8 mouse cellular contexts compared by ENCODE assay signal in the genomic region with DNA sequence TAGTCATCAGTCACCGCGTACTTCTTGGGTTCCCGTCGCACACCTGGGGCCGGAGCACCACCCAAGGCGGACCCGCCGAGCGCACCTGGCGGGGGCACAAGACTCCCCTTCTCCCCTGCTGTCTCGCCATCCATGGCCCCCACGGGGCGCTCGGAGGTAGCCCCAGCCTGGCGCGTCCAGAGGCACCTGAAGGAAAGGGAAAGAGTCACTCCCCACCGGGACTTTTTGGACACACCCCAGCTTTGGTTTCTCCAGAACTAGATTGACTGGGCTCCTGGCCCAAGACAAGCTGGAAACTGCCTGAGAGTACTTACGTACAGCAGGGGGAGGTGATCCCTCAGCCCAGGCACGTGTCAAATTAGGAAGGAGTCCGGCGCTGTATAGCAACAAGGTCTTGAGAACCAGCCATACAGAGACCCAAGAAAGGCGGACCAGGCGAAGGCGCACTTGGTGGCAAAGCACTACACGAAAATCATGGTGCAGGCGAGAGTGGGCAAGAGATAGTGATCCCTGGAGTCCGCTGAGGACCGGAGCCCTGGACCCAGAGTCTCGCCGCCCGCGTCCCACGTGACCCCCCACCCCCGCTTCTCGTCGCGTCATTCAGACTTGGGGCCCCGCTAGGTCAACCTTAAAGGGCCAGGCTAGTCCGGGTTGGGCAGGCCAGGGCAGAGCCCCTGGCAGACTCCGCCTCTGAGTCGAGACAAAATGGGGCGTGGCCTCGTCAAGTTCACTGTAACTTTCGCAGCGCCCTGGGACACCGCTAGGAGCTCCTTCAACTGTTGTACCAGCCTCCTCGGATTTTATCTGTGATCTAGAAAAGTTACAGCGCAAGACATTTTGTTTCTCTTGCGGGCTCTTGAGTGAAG. TPM values are rescaled to one million over a fixed set of nuclear protein-coding genes. Genes with fewer than 3 reads are reported as not detected.
DNase-seq lines count a peak whose midpoint lies in the region; ATAC-seq lines count a peak whose summit lies in the region.

A gene (minus strand): TSS at position 667 of the 866 bp plus-strand sequence.

- WGBS in embryonic facial prominence, embryonic 12.5 days: 2% methylated on average over 49 of the region's 49 CpGs
- WGBS in liver, embryonic 11.5 days: 1% methylated on average over 49 of the region's 49 CpGs
- WGBS in stomach, embryonic 15.5 days: 2% methylated on average over 49 of the region's 49 CpGs

- no peaks in the 10 kb centered on the region for H3K9me3 ChIP-seq in embryonic facial prominence, embryonic 12.5 days
- no peaks in the 10 kb centered on the region for H3K9me3 ChIP-seq in liver, embryonic 11.5 days (ENCODE audit: control insufficient read depth, low read length)
- H3K9me3 ChIP-seq in stomach, embryonic 15.5 days: no peaks in the 10 kb centered on the region

- ATAC-seq in embryonic facial prominence, embryonic 12.5 days (ENCODE audit: insufficient number of reproducible peaks, insufficient read depth, low FRiP score, low TSS enrichment): peak; percentile 54; the same call in 1 of the 2 replicates
- peak; percentile 90 for ATAC-seq in liver, embryonic 11.5 days (replicated peaks; ENCODE audit: low FRiP score)
- peak; percentile 75 for ATAC-seq in monocyte, adult 5-6 weeks (replicated peaks; ENCODE audit: insufficient number of reproducible peaks, low FRiP score, low TSS enrichment, poor library complexity, severe bottlenecking)
- peak; percentile 87 for ATAC-seq in stomach, embryonic 15.5 days (ENCODE audit: insufficient read depth, low FRiP score, low read depth)

- no peak within 1 kb of the TSS for H3K27ac ChIP-seq in embryonic facial prominence, embryonic 12.5 days
- peak within 1 kb of the TSS; percentile 68 for H3K27ac ChIP-seq in liver, embryonic 11.5 days (ENCODE audit: low read depth, low read length)
- H3K27ac ChIP-seq in stomach, embryonic 15.5 days: peak within 1 kb of the TSS; percentile 89

- peaks cover 10% of the 10 kb centered on the region for H3K4me1 ChIP-seq in embryonic facial prominence, embryonic 12.5 days
- peaks cover 31% of the 10 kb centered on the region for H3K4me1 ChIP-seq in liver, embryonic 11.5 days (replicated peaks; ENCODE audit: control insufficient read depth, insufficient read depth, low read length)
- peaks cover 16% of the 10 kb centered on the region for H3K4me1 ChIP-seq in stomach, embryonic 15.5 days

- H3K4me2 ChIP-seq in embryonic facial prominence, embryonic 12.5 days (replicated peaks): peak within 1 kb of the TSS; percentile 81
- H3K4me2 ChIP-seq in liver, embryonic 11.5 days: peak within 1 kb of the TSS; percentile 92
- H3K4me2 ChIP-seq in stomach, embryonic 15.5 days: peak within 1 kb of the TSS; percentile 90

- H3K27me3 ChIP-seq in embryonic facial prominence, embryonic 12.5 days: no peaks in the 10 kb centered on the region
- H3K27me3 ChIP-seq in liver, embryonic 11.5 days (replicated peaks; ENCODE audit: control insufficient read depth, insufficient read depth, low read length): peaks cover 3% of the 10 kb centered on the region; the same call in 1 of the 2 replicates
- H3K27me3 ChIP-seq in stomach, embryonic 15.5 days (replicated peaks): peaks cover 4% of the 10 kb centered on the region; the same call in 1 of the 2 replicates

- H3K4me3 ChIP-seq in embryonic facial prominence, embryonic 12.5 days: peak within 1 kb of the TSS; percentile 46
- peak within 1 kb of the TSS; percentile 62 for H3K4me3 ChIP-seq in liver, embryonic 11.5 days (ENCODE audit: low read depth, low read length)
- H3K4me3 ChIP-seq in stomach, embryonic 15.5 days (replicated peaks): peak within 1 kb of the TSS; percentile 59

- DNase-seq in 416B (ENCODE audit: low read depth): peak; percentile 99
- peak; percentile 94 for DNase-seq in adrenal gland, adult 2 months
- peak; percentile 91 to 95 for DNase-seq in heart, adult 18-20 months
- DNase-seq in kidney, adult 18-20 months: peak; percentile 90
- peak; percentile 87 for DNase-seq in liver, embryonic 11.5 days (ENCODE audit: low spot score)

- H3K36me3 ChIP-seq in embryonic facial prominence, embryonic 12.5 days: no peaks in the 10 kb centered on the region
- H3K36me3 ChIP-seq in liver, embryonic 11.5 days (ENCODE audit: control insufficient read depth, insufficient read depth, low read length): no peaks in the 10 kb centered on the region
- no peaks in the 10 kb centered on the region for H3K36me3 ChIP-seq in stomach, embryonic 15.5 days

- H3K9ac ChIP-seq in embryonic facial prominence, embryonic 12.5 days: peak within 1 kb of the TSS; percentile 49
- peak within 1 kb of the TSS; percentile 61 for H3K9ac ChIP-seq in liver, embryonic 11.5 days (ENCODE audit: low read depth, low read length)
- H3K9ac ChIP-seq in stomach, embryonic 15.5 days: peak within 1 kb of the TSS; percentile 43; the same call in 1 of the 2 replicates

RNA-seq across cellular contexts. Expression of the gene that starts here (rescaled TPM):
- total RNA-seq in adrenal gland, adult 2 months (2021): 10 to 100 TPM; 27.9 to 69.9 TPM
- 30.9 and 41.7 TPM in 2 replicates for polyA plus RNA-seq in adrenal gland, adult 2 months (2012; rRNA removed)
- 5.2 and 6.8 TPM in 2 replicates for polyA plus RNA-seq in embryonic facial prominence, embryonic 12.5 days (2016; fragmentation: Nextera tagmentation; extraction: Ambion mirVana)
- total RNA-seq in heart, adult 18-20 months (2021): 10 to 100 TPM; 29.4 to 30.3 TPM
- polyA plus RNA-seq in liver, embryonic 11.5 days (2014; fragmentation: Nextera tagmentation; extraction: Ambion mirVana): 17.1 and 19.2 TPM in 2 replicates
- total RNA-seq in monocyte, adult 5-6 weeks (2017): 69.0 to 81.2 TPM (median 74.8 TPM) in 3 replicates
- polyA plus RNA-seq in stomach, embryonic 15.5 days (2015; fragmentation: Nextera tagmentation; extraction: Ambion mirVana): 35.3 and 38.0 TPM in 2 replicates
